Mouse (Mus musculus) brain, embryonic 14.5 days (tissue): ENCODE measurements around the gene Oas3. TPM values are rescaled to one million over a fixed set of nuclear protein-coding genes. Genes with fewer than 3 reads are reported as not detected.

ENCODE experiments used
- DNase-seq: peaks from one replicate; pipeline ENCODE4 v3.0.0-alpha.2; 2011; ENCODE audit warnings: low read depth
- CTCF ChIP-seq: fragments of 200-500 bp; IDR thresholded peaks from 2 replicates; pipeline ENCODE4 v1.5.1; 2012; ENCODE audit warnings: inconsistent platforms, mild to moderate bottlenecking, moderate library complexity, borderline replicate concordance; ENCODE audit not compliant: insufficient read depth, insufficient read length; ENCODE audit errors: extremely low read depth
- POLR2A ChIP-seq: fragments of 200-500 bp; IDR thresholded peaks from 2 replicates; pipeline ENCODE4 v1.6.1; 2012; ENCODE audit warnings: mild to moderate bottlenecking, inconsistent platforms, borderline replicate concordance; ENCODE audit not compliant: poor library complexity, insufficient read depth, insufficient read length, severe bottlenecking; ENCODE audit errors: extremely low read depth
- polyA plus RNA-seq: library from polyadenylated mRNA; depleted of rRNA; stranded (reverse); fragments of >200 nt; gene quantifications from 2 replicates; pipeline ENCODE4 v1.2.3, GENCODE M21; 2012

The Oas3 gene
- polyA plus RNA-seq, 1 experiment, result 0.67 TPM

GRCm38 (mm10) chr5:120746451-120746850 lies 31.0 kb downstream of the Oas3 start:
- TF ChIP-seq CTCF, result peak; percentile 50; the same call in 1 of the 2 replicates
- no peak for TF ChIP-seq POLR2A
- DNase-seq, result peak; percentile 79

GRCm38 (mm10) chr5:120742125-120742524 lies 35.3 kb downstream of the Oas3 start:
- DNase-seq, result peak; percentile 48
- TF ChIP-seq CTCF, result peak; percentile 41; the same call in 1 of the 2 replicates
- no peak for TF ChIP-seq POLR2A

- peak; percentile 47 for DNase-seq
- TF ChIP-seq CTCF (no peak), POLR2A (no peak)
Measured at GRCm38 (mm10) chr5:120734380-120734990, 43.0 kb downstream of the Oas3 start.

DNA sequence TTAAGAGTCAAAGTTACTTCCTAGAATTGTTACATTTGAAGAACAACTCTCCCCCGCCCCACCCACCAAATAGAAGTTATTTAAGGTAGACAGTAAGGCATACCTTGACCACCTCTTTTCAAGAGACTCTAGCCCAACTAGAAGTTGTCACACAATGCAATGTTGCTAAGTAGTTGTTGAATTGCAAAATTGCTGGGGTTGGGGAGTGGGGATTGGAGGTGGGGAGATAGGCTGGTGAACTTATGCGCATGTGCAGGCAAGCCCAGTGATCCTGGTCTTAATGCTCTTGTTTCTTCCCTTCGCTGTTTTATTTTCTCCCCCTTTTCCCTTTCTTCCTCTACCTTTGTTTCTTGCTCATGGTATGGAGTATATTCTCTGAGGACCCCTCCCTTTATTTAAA lies 43.8 kb downstream of the Oas3 start:
- DNase-seq, result no peak
- no peak for TF ChIP-seq CTCF
- no peak for TF ChIP-seq POLR2A

- TF ChIP-seq POLR2A (no peak), CTCF (no peak)
- DNase-seq, result no peak
Measured at GRCm38 (mm10) chr5:120732740-120733139, 44.7 kb downstream of the Oas3 start.

DNA sequence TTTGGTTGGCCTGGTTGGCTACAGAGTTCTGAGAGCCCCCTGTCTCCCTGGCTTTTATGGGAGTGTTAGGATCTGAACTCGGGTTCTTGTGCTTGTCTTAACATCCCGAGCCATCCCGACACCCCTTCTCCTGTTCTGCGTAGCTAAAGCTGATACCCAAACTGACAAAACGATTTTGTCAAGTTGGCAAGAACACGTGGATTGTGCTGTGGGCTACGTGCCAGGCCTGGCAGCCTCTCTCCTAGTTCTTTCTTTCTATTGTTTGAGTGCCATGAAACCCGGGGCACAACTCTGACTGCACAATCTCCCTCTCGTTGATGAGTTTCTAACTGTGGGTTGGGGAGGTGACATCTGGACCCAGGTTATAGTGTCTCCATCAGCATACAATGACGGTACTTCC lies 48.1 kb downstream of the Oas3 start:
- TF ChIP-seq POLR2A (no peak), CTCF (no peak)
- DNase-seq, result peak; percentile 79

DNA sequence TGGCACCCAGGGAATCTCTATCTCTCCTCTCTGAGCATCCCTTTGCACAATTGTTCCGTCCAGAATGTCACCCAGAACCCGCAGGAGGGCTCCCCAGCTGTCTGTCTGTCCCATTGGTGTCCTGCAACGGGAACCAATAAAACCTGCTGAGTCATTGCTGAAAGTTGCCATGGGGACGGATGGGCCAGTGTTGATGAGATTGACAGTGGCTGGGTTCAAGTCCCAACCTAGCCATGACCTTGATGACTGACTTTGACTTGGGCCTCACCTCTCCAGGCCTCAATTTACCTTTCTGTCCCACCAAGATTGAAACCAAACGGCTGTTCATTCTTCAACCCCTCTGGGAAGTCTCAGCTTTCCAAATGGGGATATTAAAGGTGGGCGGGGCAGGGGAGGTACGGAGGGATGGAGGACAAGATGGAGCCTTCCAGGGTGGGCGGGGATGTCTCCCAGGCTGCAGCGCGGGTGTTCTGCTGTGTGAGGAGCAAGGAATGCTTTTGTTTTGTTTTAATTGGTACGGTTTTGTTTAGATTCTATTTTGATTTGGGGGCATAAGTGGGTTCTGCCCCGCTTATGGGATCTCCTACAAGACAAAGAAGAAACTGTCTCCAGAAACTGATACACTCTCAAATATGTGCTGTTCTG lies 51.5 kb downstream of the Oas3 start:
- TF ChIP-seq POLR2A (no peak), CTCF (no peak)
- no peak for DNase-seq

GRCm38 (mm10) chr5:120721005-120721404 lies 56.5 kb downstream of the Oas3 start:
- TF ChIP-seq CTCF (no peak), POLR2A (no peak)
- DNase-seq, result no peak

GRCm38 (mm10) chr5:120718600-120719378 lies 58.7 kb downstream of the Oas3 start:
- TF ChIP-seq CTCF (no peak), POLR2A (no peak)
- DNase-seq, result no peak

GRCm38 (mm10) chr5:120717136-120717535 lies 60.3 kb downstream of the Oas3 start:
- TF ChIP-seq POLR2A (no peak), CTCF (no peak)
- no peak for DNase-seq

DNA sequence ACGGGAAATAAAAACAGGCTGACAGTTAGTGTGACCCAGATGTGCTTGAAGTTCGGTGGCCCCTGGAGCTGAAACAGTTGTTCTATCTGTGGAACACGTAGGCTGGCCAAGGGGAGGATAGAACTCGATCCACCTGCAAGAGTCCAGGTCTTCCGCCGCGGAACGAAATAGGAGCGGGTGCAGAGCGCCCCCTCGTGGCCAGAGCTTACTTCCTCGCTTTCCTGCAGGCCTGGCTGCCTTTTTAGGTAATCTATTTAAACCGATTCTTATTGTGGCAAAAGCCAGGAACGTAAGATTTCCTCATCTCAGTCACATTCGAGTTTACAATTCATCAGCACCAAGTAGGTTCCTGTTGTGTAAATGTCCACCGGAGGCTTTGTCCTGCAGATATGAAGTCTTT lies 63.1 kb downstream of the Oas3 start:
- DNase-seq, result peak; percentile 87
- no peak for TF ChIP-seq POLR2A
- peak; percentile 96 for TF ChIP-seq CTCF
